Mouse (Mus musculus): ENCODE results near the gene Vax2. TPM values are rescaled to one million over a fixed set of nuclear protein-coding genes. Genes with fewer than 3 reads are reported as not detected.

Vax2 gene
- polyA plus RNA-seq, 1 experiment from 2014 or later, result 8.9 TPM

DNA sequence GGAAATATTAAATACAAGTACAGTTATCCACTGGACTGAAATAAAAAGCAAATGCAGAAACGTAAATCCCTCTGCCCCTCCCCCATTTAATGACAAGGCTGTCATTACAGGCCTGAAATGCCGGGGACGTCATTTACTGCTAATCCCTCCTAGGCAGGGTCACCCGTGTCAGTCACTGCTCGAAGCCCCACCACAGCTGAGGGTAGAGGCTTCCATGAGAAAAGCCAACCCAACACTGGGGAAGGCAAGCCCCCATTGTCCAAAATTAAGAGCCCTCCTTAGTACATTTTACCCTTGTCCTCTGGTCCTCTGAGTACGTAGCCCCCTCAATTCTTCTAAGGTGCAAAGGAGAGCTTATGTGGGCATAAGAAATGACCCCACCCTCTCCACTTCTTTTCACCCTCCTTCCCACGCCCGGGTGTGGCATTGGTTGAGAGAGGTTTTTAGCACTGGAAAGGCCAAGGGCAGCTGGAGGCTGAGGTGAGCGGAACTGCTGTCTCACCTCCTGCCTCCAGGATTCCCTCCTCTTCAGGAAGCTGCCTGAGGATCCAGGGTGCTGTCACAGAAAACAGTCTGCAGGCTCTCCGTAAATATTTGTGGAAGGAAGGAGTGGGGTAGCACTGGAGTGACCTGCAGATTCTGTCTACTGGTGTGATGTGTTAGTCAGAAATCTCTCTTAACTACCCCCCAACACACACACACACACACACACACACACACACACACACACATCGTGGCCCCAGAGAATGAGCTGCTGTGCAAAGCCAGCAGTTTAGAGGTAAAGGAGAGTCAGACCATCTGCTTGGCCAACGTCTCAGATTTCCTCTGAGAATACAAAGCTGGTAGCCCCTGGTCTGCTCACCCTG lies 2.4 kb downstream of the Vax2 start:
- Histone ChIP-seq H3K9me3 (no peaks in the 10 kb centered on the region), H3K4me1 (peaks cover 16% of the 10 kb centered on the region), H3K27ac (no peak overlapping the region), H3K4me3 (no peak overlapping the region), H3K9ac (no peak overlapping the region), H3K36me3 (no peaks in the 10 kb centered on the region), H3K4me2 (replicated peaks) (no peak overlapping the region), H3K27me3 (peaks cover 95% of the 10 kb centered on the region)
- WGBS, result 2% methylated on average over 12 of the region's 12 CpGs
- ATAC-seq (ENCODE audit: insufficient number of reproducible peaks, insufficient read depth, low FRiP score, low TSS enrichment), result no peak

GRCm38 (mm10) chr6:83714221-83715123 lies 3.4 kb downstream of the Vax2 start:
- Histone ChIP-seq H3K4me1 (peaks cover 16% of the 10 kb centered on the region), H3K9me3 (no peaks in the 10 kb centered on the region), H3K27ac (no peak overlapping the region), H3K27me3 (peaks cover 93% of the 10 kb centered on the region), H3K4me2 (replicated peaks) (no peak overlapping the region), H3K9ac (no peak overlapping the region), H3K4me3 (no peak overlapping the region), H3K36me3 (no peaks in the 10 kb centered on the region)
- ATAC-seq (ENCODE audit: insufficient number of reproducible peaks, insufficient read depth, low FRiP score, low TSS enrichment), result no peak
- under 1% methylated on average over 34 of the region's 34 CpGs for WGBS

GRCm38 (mm10) chr6:83715461-83716196 lies 4.6 kb downstream of the Vax2 start:
- no peak overlapping the region for H3K27ac ChIP-seq
- H3K4me1 ChIP-seq, result peaks cover 13% of the 10 kb centered on the region
- peaks cover 93% of the 10 kb centered on the region for H3K27me3 ChIP-seq
- ATAC-seq (ENCODE audit: insufficient number of reproducible peaks, insufficient read depth, low FRiP score, low TSS enrichment), result no peak
- H3K9ac ChIP-seq, result no peak overlapping the region
- no peaks in the 10 kb centered on the region for H3K36me3 ChIP-seq
- 1% methylated on average over 30 of the region's 30 CpGs for WGBS
- no peaks in the 10 kb centered on the region for H3K9me3 ChIP-seq
- H3K4me3 ChIP-seq, result no peak overlapping the region
- H3K4me2 ChIP-seq (replicated peaks), result no peak overlapping the region

GRCm38 (mm10) chr6:83717026-83717425 lies 6.0 kb downstream of the Vax2 start:
- WGBS, result 1% methylated on average over 8 of the region's 8 CpGs
- peaks cover 2% of the 10 kb centered on the region for H3K4me1 ChIP-seq
- H3K27me3 ChIP-seq, result peaks cover 93% of the 10 kb centered on the region
- H3K9ac ChIP-seq, result no peak overlapping the region
- no peak overlapping the region for H3K4me3 ChIP-seq
- H3K9me3 ChIP-seq, result no peaks in the 10 kb centered on the region
- ATAC-seq (ENCODE audit: insufficient number of reproducible peaks, insufficient read depth, low FRiP score, low TSS enrichment), result no peak
- no peak overlapping the region for H3K4me2 ChIP-seq (replicated peaks)
- no peak overlapping the region for H3K27ac ChIP-seq
- no peaks in the 10 kb centered on the region for H3K36me3 ChIP-seq

DNA sequence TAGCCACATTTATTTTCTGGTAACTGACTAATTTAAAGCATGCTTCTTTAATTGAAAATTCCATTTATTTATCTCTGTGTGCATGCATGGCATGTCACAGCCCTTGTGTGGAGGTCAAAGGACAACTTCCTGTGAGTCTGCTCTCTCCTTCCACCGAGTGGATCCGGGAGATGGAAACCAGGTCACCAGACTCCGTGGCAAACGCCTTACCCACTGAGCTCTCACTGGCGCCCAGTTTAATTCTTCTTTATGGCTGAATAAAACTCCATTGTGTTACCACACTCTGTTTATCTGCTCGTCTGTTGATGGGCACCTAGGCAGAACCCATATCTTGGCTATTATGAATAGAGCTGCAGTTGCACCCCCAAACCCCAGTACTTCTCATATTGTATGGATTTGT lies 11.5 kb downstream of the Vax2 start:
- H3K4me1 ChIP-seq, result no peaks in the 10 kb centered on the region
- H3K27me3 ChIP-seq, result peaks cover 65% of the 10 kb centered on the region
- no peaks in the 10 kb centered on the region for H3K36me3 ChIP-seq
- H3K9ac ChIP-seq, result no peak overlapping the region
- 14% methylated on average over 6 of the region's 6 CpGs for WGBS
- H3K9me3 ChIP-seq, result no peaks in the 10 kb centered on the region
- no peak for ATAC-seq (ENCODE audit: insufficient number of reproducible peaks, insufficient read depth, low FRiP score, low TSS enrichment)
- no peak overlapping the region for H3K4me3 ChIP-seq
- H3K4me2 ChIP-seq (replicated peaks), result no peak overlapping the region
- H3K27ac ChIP-seq, result no peak overlapping the region

GRCm38 (mm10) chr6:83727178-83727577 lies 16.1 kb downstream of the Vax2 start:
- 42% methylated on average over 4 of the region's 4 CpGs for WGBS
- Histone ChIP-seq H3K27ac (no peak overlapping the region), H3K9me3 (no peaks in the 10 kb centered on the region)

GRCm38 (mm10) chr6:83728488-83728887 lies 17.4 kb downstream of the Vax2 start:
- Histone ChIP-seq H3K4me1 (no peaks in the 10 kb centered on the region), H3K4me3 (no peak overlapping the region)
- WGBS, result 85% methylated on average over 3 of the region's 3 CpGs

More at GRCm38 (mm10) chr6:83727178-83727577, 16.1 kb downstream of the Vax2 start:
- H3K4me1 ChIP-seq, result no peaks in the 10 kb centered on the region
- no peaks in the 10 kb centered on the region for H3K36me3 ChIP-seq
- no peak overlapping the region for H3K9ac ChIP-seq
- H3K4me2 ChIP-seq (replicated peaks), result no peak overlapping the region
- H3K4me3 ChIP-seq, result no peak overlapping the region
- no peak for ATAC-seq (ENCODE audit: insufficient number of reproducible peaks, insufficient read depth, low FRiP score, low TSS enrichment)
- peaks cover 35% of the 10 kb centered on the region for H3K27me3 ChIP-seq

GRCm38 (mm10) chr6:83729350-83729970 lies 18.4 kb downstream of the Vax2 start:
- 68% methylated on average over 14 of the region's 14 CpGs for WGBS

More at GRCm38 (mm10) chr6:83728488-83728887, 17.4 kb downstream of the Vax2 start:
- no peak overlapping the region for H3K4me2 ChIP-seq (replicated peaks)
- H3K27ac ChIP-seq, result no peak overlapping the region
- ATAC-seq (ENCODE audit: insufficient number of reproducible peaks, insufficient read depth, low FRiP score, low TSS enrichment), result no peak
- H3K36me3 ChIP-seq, result no peaks in the 10 kb centered on the region
- H3K9ac ChIP-seq, result no peak overlapping the region
- no peaks in the 10 kb centered on the region for H3K9me3 ChIP-seq
- peaks cover 25% of the 10 kb centered on the region; the same call in 1 of the 2 replicates for H3K27me3 ChIP-seq

GRCm38 (mm10) chr6:83731128-83731527 lies 20.1 kb downstream of the Vax2 start:
- 31% methylated on average over 5 of the region's 5 CpGs for WGBS
- Histone ChIP-seq H3K4me1 (no peaks in the 10 kb centered on the region), H3K4me3 (no peak overlapping the region), H3K4me2 (replicated peaks) (no peak overlapping the region), H3K27me3 (peaks cover 15% of the 10 kb centered on the region; the same call in 1 of the 2 replicates), H3K9ac (no peak overlapping the region), H3K9me3 (0 out of 2 replicates have a peak, but pooled peaks cover 2% of the 10 kb centered on the region), H3K27ac (no peak overlapping the region), H3K36me3 (no peaks in the 10 kb centered on the region)
- ATAC-seq (ENCODE audit: insufficient number of reproducible peaks, insufficient read depth, low FRiP score, low TSS enrichment), result no peak

More at GRCm38 (mm10) chr6:83729350-83729970, 18.4 kb downstream of the Vax2 start:
- Histone ChIP-seq H3K4me2 (replicated peaks) (no peak overlapping the region), H3K4me1 (no peaks in the 10 kb centered on the region), H3K9me3 (0 out of 2 replicates have a peak, but pooled peaks cover 2% of the 10 kb centered on the region), H3K27me3 (peaks cover 18% of the 10 kb centered on the region; the same call in 1 of the 2 replicates), H3K4me3 (no peak overlapping the region), H3K9ac (no peak overlapping the region), H3K36me3 (no peaks in the 10 kb centered on the region), H3K27ac (no peak overlapping the region)
- no peak for ATAC-seq (ENCODE audit: insufficient number of reproducible peaks, insufficient read depth, low FRiP score, low TSS enrichment)

- Histone ChIP-seq H3K36me3 (no peaks in the 10 kb centered on the region), H3K27me3 (0 out of 2 replicates have a peak, but pooled peaks cover 7% of the 10 kb centered on the region), H3K9ac (no peak overlapping the region), H3K27ac (no peak overlapping the region), H3K4me1 (no peaks in the 10 kb centered on the region), H3K9me3 (0 out of 2 replicates have a peak, but pooled peaks cover 2% of the 10 kb centered on the region), H3K4me3 (no peak overlapping the region), H3K4me2 (replicated peaks) (no peak overlapping the region)
- 35% methylated on average over 13 of the region's 13 CpGs for WGBS
- no peak for ATAC-seq (ENCODE audit: insufficient number of reproducible peaks, insufficient read depth, low FRiP score, low TSS enrichment)
Observed at GRCm38 (mm10) chr6:83737311-83737710, 26.2 kb downstream of the Vax2 start.

Measured in embryonic facial prominence, embryonic 12.5 days (tissue).